Comparison of ENCODE assay signal across 39 mouse cellular contexts in the genomic region with DNA sequence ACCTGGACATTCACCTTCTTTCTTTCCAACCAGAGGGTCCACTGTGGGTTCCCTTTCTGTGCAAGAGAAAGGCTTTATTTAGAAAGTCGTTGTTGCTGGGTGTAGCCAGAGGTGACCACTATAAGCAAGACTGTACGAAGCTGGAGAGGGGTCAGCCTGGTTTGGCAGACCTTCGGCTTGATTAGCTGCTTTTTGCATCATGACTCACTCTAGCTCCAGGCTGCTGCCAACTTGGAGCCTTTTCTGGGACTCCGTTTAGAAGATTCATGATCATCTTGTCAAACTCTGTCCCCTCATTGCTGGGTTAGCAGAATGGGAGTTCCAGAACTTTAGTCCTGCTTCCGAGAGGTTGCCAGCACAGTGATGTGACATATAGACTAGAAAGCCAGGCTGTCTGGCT. TPM values are rescaled to one million over a fixed set of nuclear protein-coding genes. Genes with fewer than 3 reads are reported as not detected.
DNase-seq lines count a peak whose midpoint lies in the region; ATAC-seq and TF ChIP-seq lines count a peak whose summit lies in the region.
"Had no signal": no experiment of that assay in that cellular context is flagged by ENCODE, and none has a peak within 500 bp of the region (broad histone marks: within the 10 kb centered on the region; RNA-seq: fewer than 3 reads in every experiment).

No protein-coding gene starts in this region.

- H3K9ac ChIP-seq in lung, embryonic 14.5 days, result no peak overlapping the region
- no peak overlapping the region for H3K9ac ChIP-seq in lung, postnatal 0 days (replicated peaks; ENCODE audit: low read depth)
- H3K9ac ChIP-seq: embryonic facial prominence, embryonic 13.5 days; hindbrain, embryonic 15.5 days; liver, embryonic 13.5 days; midbrain, embryonic 15.5 days; neural tube, embryonic 15.5 days; stomach, embryonic 15.5 days had no signal

- no peak for ATAC-seq in lung, embryonic 14.5 days (ENCODE audit: insufficient read depth)
- peak; percentile 52; the same call in 1 of the 2 replicates for ATAC-seq in lung, postnatal 0 days
- ATAC-seq: forebrain, embryonic 16.5 days; midbrain, embryonic 15.5 days had no signal

- TF ChIP-seq EP300 in lung, postnatal 0 days (IDR thresholded peaks at IDR 0.05), result no peak

- no peaks in the 10 kb centered on the region for H3K9me3 ChIP-seq in lung, embryonic 14.5 days (ENCODE audit: low read depth, low read length)
- H3K9me3 ChIP-seq in lung, postnatal 0 days (ENCODE audit: low read length), result no peaks in the 10 kb centered on the region
- H3K9me3 ChIP-seq: embryonic facial prominence, embryonic 13.5 days; hindbrain, embryonic 15.5 days; liver, embryonic 13.5 days; midbrain, embryonic 10.5 days; midbrain, embryonic 15.5 days; neural tube, embryonic 15.5 days; stomach, embryonic 15.5 days had no signal

- H3K4me3 ChIP-seq in lung, embryonic 14.5 days (ENCODE audit: low read depth, low read length), result no peak overlapping the region
- H3K4me3 ChIP-seq in lung, adult 2 months (replicated peaks; ENCODE audit: extremely low read depth, low read depth, low read length), result no peak overlapping the region
- H3K4me3 ChIP-seq in lung, postnatal 0 days (ENCODE audit: low read depth, low read length), result no peak overlapping the region
- H3K4me3 ChIP-seq: embryonic facial prominence, embryonic 13.5 days; hindbrain, embryonic 15.5 days; layer of hippocampus, adult 2 months; liver, embryonic 13.5 days; midbrain, embryonic 10.5 days; midbrain, embryonic 15.5 days; neural tube, embryonic 15.5 days; stomach, embryonic 15.5 days had no signal

- no peak overlapping the region for H3K27ac ChIP-seq in lung, embryonic 14.5 days (ENCODE audit: low read depth)
- no peak overlapping the region for H3K27ac ChIP-seq in lung, postnatal 0 days (ENCODE audit: low read length)
- H3K27ac ChIP-seq: embryonic facial prominence, embryonic 13.5 days; hindbrain, embryonic 15.5 days; layer of hippocampus, adult 2 months; liver, embryonic 13.5 days; midbrain, embryonic 10.5 days; midbrain, embryonic 15.5 days; neural tube, embryonic 15.5 days; stomach, embryonic 15.5 days had no signal

- H3K4me2 ChIP-seq in lung, embryonic 14.5 days, result no peak overlapping the region
- no peak overlapping the region for H3K4me2 ChIP-seq in lung, postnatal 0 days (replicated peaks; ENCODE audit: low read depth, low read length)
- H3K4me2 ChIP-seq: embryonic facial prominence, embryonic 13.5 days; hindbrain, embryonic 15.5 days; liver, embryonic 13.5 days; midbrain, embryonic 15.5 days; neural tube, embryonic 15.5 days; stomach, embryonic 15.5 days had no signal

- no peaks in the 10 kb centered on the region for H3K36me3 ChIP-seq in lung, embryonic 14.5 days (ENCODE audit: insufficient read depth)
- no peaks in the 10 kb centered on the region for H3K36me3 ChIP-seq in lung, postnatal 0 days (ENCODE audit: insufficient read depth, low read length)
- H3K36me3 ChIP-seq: embryonic facial prominence, embryonic 13.5 days; hindbrain, embryonic 15.5 days; liver, embryonic 13.5 days; midbrain, embryonic 10.5 days; midbrain, embryonic 15.5 days; neural tube, embryonic 15.5 days; stomach, embryonic 15.5 days had no signal

- TF ChIP-seq POLR2A in lung, adult 2 months (IDR thresholded peaks at IDR 0.05; ENCODE audit: borderline replicate concordance, extremely low read depth, low read depth, low read length), result no peak

- H3K4me1 ChIP-seq in lung, embryonic 14.5 days (ENCODE audit: insufficient read depth), result no peaks in the 10 kb centered on the region
- H3K4me1 ChIP-seq in lung, adult 2 months (ENCODE audit: control insufficient read depth, insufficient read depth, low read length), result no peaks in the 10 kb centered on the region; the same call in 1 of the 2 replicates
- H3K4me1 ChIP-seq in lung, postnatal 0 days (ENCODE audit: insufficient read depth, low read depth, low read length), result no peaks in the 10 kb centered on the region
- H3K4me1 ChIP-seq: embryonic facial prominence, embryonic 13.5 days; hindbrain, embryonic 15.5 days; liver, embryonic 13.5 days; midbrain, embryonic 10.5 days; midbrain, embryonic 15.5 days; neural tube, embryonic 15.5 days; stomach, embryonic 15.5 days had no signal

- no peaks in the 10 kb centered on the region for H3K27me3 ChIP-seq in lung, embryonic 14.5 days (ENCODE audit: insufficient read depth, low read length)
- H3K27me3 ChIP-seq in lung, postnatal 0 days (replicated peaks; ENCODE audit: insufficient read depth, low read length), result no peaks in the 10 kb centered on the region
- H3K27me3 ChIP-seq: CH12.LX; embryonic facial prominence, embryonic 13.5 days; hindbrain, embryonic 15.5 days; liver, embryonic 13.5 days; midbrain, embryonic 15.5 days; neural tube, embryonic 15.5 days; stomach, embryonic 15.5 days had no signal

- TF ChIP-seq CTCF in lung, embryonic 14.5 days (IDR thresholded peaks at IDR 0.05; ENCODE audit: low read depth), result no peak
- no peak for TF ChIP-seq CTCF in lung, adult 2 months (IDR thresholded peaks at IDR 0.05; ENCODE audit: insufficient read depth, low read length)
- no peak for TF ChIP-seq CTCF in lung, postnatal 0 days (IDR thresholded peaks at IDR 0.05)

- DNase-seq in lung, embryonic 14.5 days, result peak; percentile 1
- no peak for DNase-seq in lung, adult 2 months
- DNase-seq in adrenal gland, postnatal 10 days, result peak; percentile 23
- DNase-seq in lung, postnatal 0 days (ENCODE audit: low spot score), result peak; percentile 53
- peak; percentile 15 to 43 for DNase-seq in lung, postnatal 4 days
- DNase-seq in spleen, adult 18-20 months, result no peak
- DNase-seq in left cerebral cortex, adult 18-20 months (ENCODE audit: low spot score in 2 of 2), result no peak
- DNase-seq in MN1 (ENCODE audit: low spot score), result no peak
- DNase-seq: cerebellum, adult 8-10 months; cerebellum, postnatal 36 days; gastrocnemius, postnatal 10 days; kidney, adult 2 months; kidney, postnatal 36 days; left cerebral cortex, postnatal 4 days; liver, embryonic 13.5 days; retina, postnatal 1 day; right cerebral cortex, postnatal 14 days had no signal

- WGBS in lung, embryonic 14.5 days, result 71% methylated on average over 5 of the region's 5 CpGs
- WGBS in lung, adult 2 months, result 60% methylated on average over 5 of the region's 5 CpGs
- 62% methylated on average over 5 of the region's 5 CpGs for WGBS in lung, postnatal 0 days

RNA-seq across cellular contexts. Expression of gene Vgll1, which starts 6.4 kb away (rescaled TPM):
- 0.22 TPM in 1 of 2 replicates, not detected in the other for polyA plus RNA-seq in lung, embryonic 14.5 days (2014; fragmentation: Nextera tagmentation; extraction: Ambion mirVana)
- not detected in 2 replicates for polyA plus RNA-seq in lung, adult 2 months (2012; rRNA removed)
- total RNA-seq in adrenal gland, postnatal 10 days (2021), result not detected
- polyA plus RNA-seq in lung, postnatal 0 days (2015; fragmentation: Nextera tagmentation; extraction: Ambion mirVana), result 0.17 and 0.20 TPM in 2 replicates
- not detected for total RNA-seq in left cerebral cortex, adult 18-20 months (2021)
- total RNA-seq: gastrocnemius, postnatal 10 days; heart, adult 8-10 months; heart, postnatal 25 days; layer of hippocampus, adult 2 months; layer of hippocampus, postnatal 25 days; left cerebral cortex, postnatal 4 days; megakaryocyte progenitor cell, adult 5-6 weeks had no signal
- polyA plus RNA-seq: C2C12; forebrain, embryonic 11.5 days; forebrain, embryonic 16.5 days; gonadal fat pad, adult 2 months; heart, embryonic 14.5 days; hindbrain, embryonic 15.5 days; intestine, embryonic 14.5 days; kidney, adult 2 months; liver, embryonic 13.5 days; midbrain, embryonic 15.5 days; neural tube, embryonic 15.5 days; small intestine, adult 2 months; stomach, embryonic 15.5 days had no signal

RNA-seq across cellular contexts. Expression of gene Htatsf1, which starts 28.1 kb away (rescaled TPM):
- 75.0 and 77.5 TPM in 2 replicates for polyA plus RNA-seq in lung, embryonic 14.5 days (2014; fragmentation: Nextera tagmentation; extraction: Ambion mirVana)
- polyA plus RNA-seq in lung, adult 2 months (2012; rRNA removed), result 16.6 and 21.2 TPM in 2 replicates
- total RNA-seq in adrenal gland, postnatal 10 days (2021), result 10 to 100 TPM; 37.2 to 43.7 TPM
- 46.3 and 47.8 TPM in 2 replicates for polyA plus RNA-seq in lung, postnatal 0 days (2015; fragmentation: Nextera tagmentation; extraction: Ambion mirVana)
- 10 to 100 TPM; 53.2 to 57.5 TPM for total RNA-seq in left cerebral cortex, adult 18-20 months (2021)

RNA-seq across cellular contexts. Expression of gene Brs3, which starts 38.6 kb away (rescaled TPM):
- polyA plus RNA-seq in lung, embryonic 14.5 days (2014; fragmentation: Nextera tagmentation; extraction: Ambion mirVana), result not detected in 2 replicates
- not detected in 2 replicates for polyA plus RNA-seq in lung, adult 2 months (2012; rRNA removed)
- not detected for total RNA-seq in adrenal gland, postnatal 10 days (2021)
- polyA plus RNA-seq in lung, postnatal 0 days (2015; fragmentation: Nextera tagmentation; extraction: Ambion mirVana), result not detected in 2 replicates
- total RNA-seq in left cerebral cortex, adult 18-20 months (2021), result not detected
- total RNA-seq: CH12.LX; ES-E14; gastrocnemius, postnatal 10 days; heart, adult 8-10 months; heart, postnatal 25 days; layer of hippocampus, adult 2 months; megakaryocyte progenitor cell, adult 5-6 weeks had no signal
- polyA plus RNA-seq: C2C12; embryonic facial prominence, embryonic 13.5 days; forebrain, embryonic 11.5 days; gonadal fat pad, adult 2 months; heart, embryonic 14.5 days; intestine, embryonic 14.5 days; kidney, adult 2 months; kidney, embryonic 16.5 days; limb, embryonic 14.5 days; liver, embryonic 13.5 days; midbrain, embryonic 10.5 days; small intestine, adult 2 months had no signal

Comparison
In these comparisons a context has a peak if more than half of its experiments do, and no peak if none do; other contexts are left out.
1. DNase-seq: peak in lung, embryonic 14.5 days (single experiment), adrenal gland, postnatal 10 days (single experiment), lung, postnatal 0 days (single experiment) and lung, postnatal 4 days (2 of 2); none in lung, adult 2 months (single experiment), spleen, adult 18-20 months (0 of 2), left cerebral cortex, adult 18-20 months (0 of 2) and MN1 (single experiment).